Mouse (Mus musculus) layer of hippocampus, adult 18-20 months (tissue): ENCODE results near the gene Adamts16. TPM values are rescaled to one million over a fixed set of nuclear protein-coding genes. Genes with fewer than 3 reads are reported as not detected.

Experiments
- DNase-seq, 2 experiments: peaks; one replicate each; pipeline ENCODE4 v3.0.0; 2022; ENCODE audit warnings: low spot score in 2 of 2
- total RNA-seq, 2 experiments: library from RNA; stranded (reverse); gene quantifications; 2 replicates each; pipeline ENCODE4 v1.2.3; 2021

The Adamts16 gene
- total RNA-seq, 2 experiments from 2014 or later: 0.86 to 1.5 TPM

- DNase-seq: no peak
Observed at GRCm38 (mm10) chr13:70716022-70716421, 125.6 kb downstream of the Adamts16 start.

GRCm38 (mm10) chr13:70714081-70714775 is 127.4 kb downstream of the Adamts16 start:
- DNase-seq: peak in 1 of 2 experiments; percentile 49

GRCm38 (mm10) chr13:70713331-70713730 is 128.3 kb downstream of the Adamts16 start:
- DNase-seq: no peak

GRCm38 (mm10) chr13:70707158-70707854 is 134.3 kb downstream of the Adamts16 start:
- no peak for DNase-seq

GRCm38 (mm10) chr13:70702904-70703303 is 138.7 kb downstream of the Adamts16 start:
- peak in 1 of 2 experiments; percentile 24 for DNase-seq

GRCm38 (mm10) chr13:70698812-70699387 is 142.7 kb downstream of the Adamts16 start:
- DNase-seq: no peak

GRCm38 (mm10) chr13:70689452-70689960 is 152.1 kb downstream of the Adamts16 start:
- DNase-seq: no peak

GRCm38 (mm10) chr13:70685825-70686224 is 155.8 kb downstream of the Adamts16 start:
- no peak for DNase-seq

GRCm38 (mm10) chr13:70684976-70685609 is 156.5 kb downstream of the Adamts16 start:
- no peak for DNase-seq

- no peak for DNase-seq
Observed at GRCm38 (mm10) chr13:70681411-70682183, 160.0 kb downstream of the Adamts16 start.

GRCm38 (mm10) chr13:70680316-70680715 is 161.3 kb downstream of the Adamts16 start:
- no peak for DNase-seq

Other genes starting within 250 kb of the Adamts16 start
- gene Ice1, start 204.2 kb downstream of the Adamts16 start, total RNA-seq: 10 to 100 TPM; 58.9 to 59.8 TPM